Mouse (Mus musculus) monocyte, adult 59 days (primary cell): Measurements from ENCODE around the gene Cts8. TPM values are rescaled to one million over a fixed set of nuclear protein-coding genes. Genes with fewer than 3 reads are reported as not detected.

Experiments used
- total RNA-seq, 2 experiments: library from RNA; stranded (reverse); gene quantifications; one replicate each; pipeline ENCODE4 v1.2.4; 2023

Gene Cts8
- total RNA-seq = not detected

DNA sequence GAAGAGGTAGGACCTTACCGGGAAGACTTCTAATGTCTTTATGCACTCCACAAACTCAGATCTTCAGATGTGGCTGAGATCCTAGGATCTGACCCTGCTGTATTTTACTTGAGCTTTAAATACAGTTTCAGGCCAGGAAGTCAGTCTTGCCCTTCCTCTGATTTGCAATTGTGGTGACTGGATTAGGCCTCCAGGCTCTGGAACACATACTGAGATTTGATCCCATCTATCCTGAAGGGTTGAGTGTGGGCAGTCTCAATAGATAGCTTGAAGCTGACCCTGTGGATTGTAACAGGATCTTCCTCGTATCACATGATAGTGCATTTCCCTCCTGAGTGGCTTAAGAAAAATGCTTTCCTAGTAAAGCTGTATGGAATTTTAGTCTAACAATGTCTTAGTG is at the start of gene Cts8:
TSS of gene Cts8 (minus strand) at position 101 of the 400 bp plus-strand sequence.

DNA sequence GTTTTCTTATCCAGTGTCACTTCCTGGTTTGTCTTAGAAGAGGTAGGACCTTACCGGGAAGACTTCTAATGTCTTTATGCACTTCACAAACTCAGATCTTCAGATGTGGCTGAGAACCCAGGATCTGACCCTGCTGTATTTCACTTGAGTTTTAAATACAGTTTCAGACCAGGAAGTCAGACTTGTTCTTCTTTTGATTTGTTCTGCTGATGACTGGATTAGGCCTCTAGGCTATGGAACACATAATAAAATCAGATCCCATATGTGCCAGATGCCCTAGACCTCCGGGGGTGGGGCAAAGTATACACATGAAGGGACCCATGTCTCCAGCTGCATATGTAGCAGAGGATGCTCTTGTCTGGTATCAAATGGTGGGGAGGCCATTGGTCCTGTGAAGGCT is 33.6 kb upstream of the Cts8 start, which contains the start of gene Gm49398:
TSS of gene Gm49398 (minus strand) at position 101 of the 400 bp plus-strand sequence.

DNA sequence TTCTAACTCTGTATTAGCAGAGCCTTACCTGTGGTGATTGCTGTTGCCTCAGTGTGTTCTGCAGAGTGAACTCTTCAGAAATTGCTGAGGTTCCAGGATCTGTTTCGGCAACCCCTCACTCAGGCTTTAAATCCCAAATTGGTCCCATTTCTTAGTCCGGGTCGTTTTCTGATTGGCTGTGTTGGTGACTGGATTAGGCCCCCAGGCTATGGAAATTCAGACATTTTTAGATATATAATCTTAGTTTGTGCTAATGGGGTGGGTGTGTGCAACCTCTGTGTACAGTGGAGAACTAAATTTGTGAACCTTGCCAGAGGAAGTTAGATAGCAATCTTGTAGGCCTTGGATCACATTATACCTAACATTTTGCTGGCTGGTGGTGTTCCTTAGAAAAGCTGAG is 51.8 kb downstream of the Cts8 start, which contains the start of gene Cts6:
TSS of gene Cts6 (minus strand) at position 101 of the 400 bp plus-strand sequence.

Other genes with a start within 250 kb of the Cts8 start
- gene Ctsj, start 249.4 kb downstream of the Cts8 start, total RNA-seq = not detected
- not detected for gene Ctsq, start 214.7 kb downstream of the Cts8 start, total RNA-seq
- not detected for gene Ctsr, start 91.1 kb downstream of the Cts8 start, total RNA-seq
- not detected for gene Cts6, start 51.9 kb downstream of the Cts8 start, total RNA-seq
- gene Gm49398, start 33.5 kb upstream of the Cts8 start, total RNA-seq = not detected
- gene Cts7, start 102.8 kb upstream of the Cts8 start, total RNA-seq = not detected